Mouse (Mus musculus) spleen, postnatal 14 days (tissue): ENCODE measurements at regions not wholly inside any gene's neighbourhood (a gene's known extent, or its start where the extent isn't known, plus 50 kb on each side); places are given as distances from the start of the nearest gene placed in this dataset.

Experiments used
- DNase-seq, 2 experiments: peaks; one replicate each; pipeline ENCODE4 v3.0.0; 2021 to 2022; ENCODE audit warnings: low spot score in 2 of 2

DNA sequence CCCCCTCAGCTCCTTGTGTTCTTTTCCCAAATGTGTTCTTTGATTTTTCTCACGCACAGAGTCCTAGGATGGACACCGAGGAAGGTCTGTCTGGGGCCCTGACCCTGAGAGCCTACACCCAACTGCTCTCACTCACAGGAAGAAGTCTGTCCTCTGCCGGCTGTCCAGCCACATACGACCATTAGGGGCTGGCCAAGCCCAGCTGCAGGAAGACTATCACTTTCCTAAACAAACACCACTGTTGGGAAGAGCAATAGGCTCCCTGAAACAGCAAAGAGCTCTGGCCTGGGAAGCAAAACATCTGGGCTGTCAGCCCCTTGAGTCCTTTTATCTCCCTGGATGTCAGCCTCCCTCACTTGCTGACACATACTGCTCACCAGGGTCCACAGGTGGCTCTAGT is 224.8 kb upstream of the Far2 start:
- DNase-seq: no peak

DNA sequence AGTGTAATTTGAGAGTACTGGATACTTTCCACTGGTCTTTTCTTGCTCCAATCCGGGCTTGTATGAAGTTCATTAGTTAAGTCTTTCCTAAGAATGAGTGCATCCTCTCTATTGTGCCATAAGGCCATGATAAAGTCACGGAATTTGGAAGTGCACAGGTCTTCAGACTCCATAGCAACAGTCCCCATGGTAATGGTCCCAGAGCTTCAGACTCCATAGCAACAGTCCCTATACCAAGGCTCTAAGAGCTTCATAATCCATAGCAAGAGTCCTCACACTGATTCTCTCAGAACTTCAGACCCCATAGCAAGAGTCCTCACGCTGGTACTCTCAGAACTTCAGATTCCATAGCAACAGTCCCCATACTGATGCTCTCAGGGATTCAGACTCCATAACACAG is 214.5 kb upstream of the Far2 start:
- DNase-seq: no peak

GRCm38 (mm10) chr6:147833501-147833900 is 213.6 kb upstream of the Far2 start:
- no peak for DNase-seq

DNA sequence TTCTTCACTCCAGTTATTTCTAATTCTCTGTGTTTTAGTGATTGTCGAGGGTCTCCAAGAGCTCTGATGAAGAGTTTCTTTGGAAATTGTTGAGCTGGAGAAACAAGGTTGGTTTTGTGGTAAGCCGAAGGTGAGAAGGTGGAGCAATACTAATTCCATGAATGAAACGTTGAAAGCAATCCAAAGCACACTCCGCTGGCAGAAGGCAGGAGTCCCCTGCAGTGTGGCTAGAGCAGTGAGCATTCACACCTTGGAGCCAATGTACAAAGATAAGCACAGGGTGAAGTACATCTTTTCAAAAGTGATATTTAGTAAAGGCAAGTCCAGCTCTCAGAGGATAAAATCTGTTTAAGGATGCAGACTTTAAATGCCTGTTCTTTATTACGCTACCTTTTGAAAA is 208.2 kb upstream of the Far2 start:
- no peak for DNase-seq

- DNase-seq: no peak
Observed at GRCm38 (mm10) chr6:147849988-147850387, 197.1 kb upstream of the Far2 start.

GRCm38 (mm10) chr6:147861116-147861515 is 185.9 kb upstream of the Far2 start:
- DNase-seq: no peak

DNA sequence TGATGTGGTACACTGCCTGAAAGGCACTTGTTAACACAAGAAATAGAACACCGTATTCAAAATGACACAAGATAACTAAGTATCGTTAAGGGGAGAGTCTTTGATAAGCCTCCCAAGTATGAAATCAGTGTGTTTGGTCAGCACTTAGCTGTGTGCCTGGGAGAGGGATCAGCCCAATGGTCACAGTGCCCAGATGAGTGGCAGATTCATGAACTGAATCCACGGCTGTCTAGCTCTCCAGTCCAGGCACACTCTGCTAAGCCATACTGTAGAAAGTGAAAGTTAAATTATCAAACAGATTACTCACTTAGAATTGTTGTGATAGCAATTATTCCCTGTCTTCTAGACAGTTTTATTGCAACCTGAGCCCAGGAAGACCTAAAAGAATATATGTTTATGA is 176.0 kb upstream of the Far2 start:
- no peak for DNase-seq

- DNase-seq: no peak
Observed at GRCm38 (mm10) chr6:147873173-147873572, 173.9 kb upstream of the Far2 start.

GRCm38 (mm10) chr6:147878485-147878884 is 168.6 kb upstream of the Far2 start:
- no peak for DNase-seq

DNA sequence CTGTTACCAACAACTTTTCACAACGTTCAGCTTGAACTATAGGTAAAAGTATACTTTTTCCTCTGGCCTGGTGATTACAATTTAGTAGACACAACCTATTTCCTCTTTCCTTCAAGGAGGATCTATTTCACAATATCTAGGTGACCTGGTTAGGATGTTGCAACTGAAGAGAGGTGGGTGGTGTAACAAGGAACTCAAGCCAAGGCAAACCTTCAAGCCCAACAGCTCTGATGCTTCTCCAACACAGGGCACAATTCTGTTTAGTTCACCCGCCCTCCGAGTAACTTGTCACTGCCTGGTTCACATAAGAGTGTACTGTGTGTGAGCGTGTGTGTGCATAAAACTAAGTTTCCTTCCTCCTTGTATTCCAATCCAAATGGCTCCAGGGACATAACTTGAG is 161.2 kb upstream of the Far2 start:
- no peak for DNase-seq

DNA sequence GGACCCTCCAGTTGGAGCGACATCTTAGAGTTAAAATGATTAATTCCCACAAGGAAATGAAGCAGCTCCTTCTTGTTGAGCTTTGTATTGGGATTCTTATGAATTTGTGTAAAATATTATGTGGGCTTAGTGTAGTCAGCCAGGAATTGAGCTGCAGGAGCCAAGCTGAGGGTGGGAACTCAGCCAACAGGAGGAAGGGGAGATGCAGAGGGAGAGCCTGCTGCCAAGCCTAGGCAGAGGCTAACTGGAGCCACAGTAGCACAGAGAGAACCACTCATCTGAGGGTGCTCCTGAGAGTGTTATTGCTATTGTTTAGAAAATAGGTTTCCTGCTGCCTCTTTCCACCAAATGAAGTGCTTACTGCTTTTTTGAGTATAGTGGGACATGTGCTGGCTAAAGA is 127.4 kb upstream of the Far2 start:
- no peak for DNase-seq

GRCm38 (mm10) chr6:147921091-147921490 is 126.0 kb upstream of the Far2 start:
- no peak for DNase-seq

- no peak for DNase-seq
Observed at GRCm38 (mm10) chr6:147922506-147922905, 124.6 kb upstream of the Far2 start.

GRCm38 (mm10) chr6:147923246-147923645 is 123.8 kb upstream of the Far2 start:
- DNase-seq: no peak

DNA sequence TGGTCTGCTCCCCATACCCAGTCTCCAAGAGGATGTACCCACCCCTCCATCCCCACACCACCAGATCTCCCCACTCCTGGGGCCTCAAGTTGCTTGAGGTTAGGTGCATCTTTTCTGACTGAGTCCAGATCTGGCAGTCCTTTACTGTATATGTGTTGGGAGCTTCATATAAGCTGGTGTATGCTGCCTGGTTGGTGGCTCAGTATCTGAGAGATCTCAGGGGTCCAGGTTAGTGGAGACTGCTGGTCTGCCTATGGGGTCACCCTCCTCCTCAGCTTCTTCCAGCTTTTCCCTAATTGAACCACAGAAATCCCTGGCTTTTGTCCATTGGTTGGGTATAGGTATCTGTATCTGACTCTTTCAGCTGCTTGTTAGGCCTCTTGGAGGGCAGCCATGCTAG is 118.1 kb upstream of the Far2 start:
- DNase-seq: no peak

DNA sequence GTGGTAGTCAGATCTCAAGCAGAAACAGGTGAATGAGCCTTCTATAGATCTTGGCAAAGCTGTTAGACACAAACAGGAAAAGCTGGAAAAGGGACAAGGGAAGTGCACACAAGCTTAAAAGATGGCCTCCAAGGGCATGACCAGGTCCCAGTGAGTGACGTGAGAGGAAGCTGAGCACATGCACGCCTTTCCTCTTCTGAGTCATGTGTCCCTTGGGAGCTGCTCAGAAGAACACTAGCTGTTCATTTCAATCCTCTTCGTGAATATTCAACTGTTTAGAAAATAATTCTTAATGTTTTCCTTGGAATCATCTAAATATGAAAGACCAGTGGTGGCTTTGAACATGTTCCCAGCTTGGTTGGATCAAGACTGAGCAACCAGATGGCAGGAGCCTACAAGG is 103.0 kb upstream of the Far2 start:
- no peak for DNase-seq

DNA sequence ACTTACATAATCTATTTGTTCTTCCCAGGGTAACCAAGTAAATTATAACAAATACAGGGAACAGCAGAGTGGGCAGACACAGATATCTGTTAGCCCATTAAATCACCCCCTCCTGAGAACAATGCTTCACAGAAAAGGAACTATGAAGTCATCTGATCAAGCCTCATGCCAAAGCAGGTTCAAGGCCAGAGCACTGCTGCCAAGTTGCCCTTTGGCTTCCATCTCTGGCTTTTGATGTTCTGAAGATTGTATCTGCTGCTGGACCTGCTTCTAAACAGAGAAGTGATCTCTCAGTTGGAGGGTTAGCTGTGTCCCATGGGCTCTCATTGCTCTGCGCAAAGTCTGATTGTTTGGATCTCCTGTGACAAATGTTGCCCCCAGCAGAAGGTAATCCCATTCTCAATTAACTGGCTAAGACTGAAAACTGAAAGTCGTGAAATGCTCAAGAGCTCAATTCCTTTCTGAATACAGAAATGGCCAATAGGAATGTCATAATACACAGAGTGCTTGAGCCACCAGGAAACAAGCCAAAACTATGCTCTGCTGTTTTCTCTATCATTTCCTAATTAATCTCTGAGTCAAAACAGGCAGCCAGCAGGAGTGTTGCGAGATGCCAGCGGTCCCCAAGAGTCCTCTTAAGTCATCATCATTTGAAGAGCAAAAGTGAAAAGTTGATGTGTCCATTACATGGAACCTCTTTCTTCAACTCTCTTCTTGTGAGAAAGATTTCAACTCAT is 102.0 kb upstream of the Far2 start:
- no peak for DNase-seq

- DNase-seq: no peak
Observed at GRCm38 (mm10) chr6:147947997-147948396, 99.1 kb upstream of the Far2 start.

DNA sequence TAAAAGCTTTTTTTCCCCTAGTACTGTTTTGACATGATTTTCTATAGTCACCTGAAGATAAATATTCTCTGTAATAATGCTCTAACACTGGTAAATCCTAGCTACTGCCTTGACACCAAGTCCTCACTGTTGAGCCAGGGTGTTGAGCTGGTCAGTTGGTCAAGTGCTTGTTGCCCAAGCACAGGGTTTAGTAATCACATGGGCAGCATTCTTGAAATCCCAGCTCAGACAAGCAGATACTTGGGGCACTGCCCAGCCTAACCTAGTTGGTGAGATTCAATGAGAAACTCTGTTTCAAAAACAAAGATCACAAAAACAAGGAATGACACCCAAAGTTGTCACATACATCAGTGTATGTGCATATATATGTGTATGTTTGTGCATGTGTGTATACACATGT is 95.4 kb upstream of the Far2 start:
- no peak for DNase-seq

DNA sequence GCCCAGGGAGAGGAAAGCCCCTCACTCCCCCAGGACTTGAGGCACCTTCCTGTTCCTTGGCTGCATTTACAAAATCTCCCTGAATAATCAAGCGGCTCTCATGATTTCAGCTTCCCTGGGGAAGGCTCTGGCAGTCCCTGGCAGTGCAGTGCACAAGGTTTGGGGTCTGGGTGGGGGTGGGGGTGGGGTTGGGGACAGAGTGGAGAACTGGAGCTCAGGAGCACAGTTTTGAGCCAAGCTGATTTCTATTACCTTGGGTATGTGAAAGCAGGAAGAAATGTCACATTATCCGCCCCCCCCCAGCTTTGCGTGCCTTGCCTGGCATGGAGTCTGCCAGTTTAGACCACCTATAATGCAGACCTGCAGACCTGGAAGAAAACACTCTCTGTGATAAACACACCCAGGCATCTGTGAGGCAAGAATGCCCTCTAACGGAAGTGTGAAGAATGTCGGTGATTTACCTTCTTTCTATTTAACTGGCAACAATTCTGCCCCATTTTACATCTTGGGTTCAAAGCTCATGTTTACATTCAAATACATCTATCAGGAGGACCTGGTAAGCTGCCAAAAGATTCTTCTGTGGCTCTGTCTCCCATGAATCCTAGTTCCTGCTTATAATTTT is 93.9 kb upstream of the Far2 start:
- no peak for DNase-seq

DNA sequence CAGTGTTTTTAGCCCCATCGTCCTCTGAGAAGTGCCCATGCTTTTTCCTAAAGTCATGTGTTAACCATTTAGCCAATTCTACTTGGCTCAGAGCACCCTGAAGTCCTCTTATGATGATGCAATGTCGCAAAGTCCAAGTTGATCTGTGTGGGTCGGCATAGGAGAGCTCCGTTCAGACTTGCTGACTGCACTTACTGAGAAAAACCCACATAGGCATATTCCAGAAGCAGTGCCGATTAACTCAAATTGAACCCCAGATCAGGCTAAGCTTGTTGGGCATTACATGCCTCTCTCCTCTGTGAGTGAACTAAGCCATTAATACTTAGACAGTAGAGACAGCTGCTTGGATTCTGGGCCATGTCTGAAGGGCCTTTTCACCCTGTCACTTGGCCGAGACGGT is 93.3 kb upstream of the Far2 start:
- no peak for DNase-seq

DNA sequence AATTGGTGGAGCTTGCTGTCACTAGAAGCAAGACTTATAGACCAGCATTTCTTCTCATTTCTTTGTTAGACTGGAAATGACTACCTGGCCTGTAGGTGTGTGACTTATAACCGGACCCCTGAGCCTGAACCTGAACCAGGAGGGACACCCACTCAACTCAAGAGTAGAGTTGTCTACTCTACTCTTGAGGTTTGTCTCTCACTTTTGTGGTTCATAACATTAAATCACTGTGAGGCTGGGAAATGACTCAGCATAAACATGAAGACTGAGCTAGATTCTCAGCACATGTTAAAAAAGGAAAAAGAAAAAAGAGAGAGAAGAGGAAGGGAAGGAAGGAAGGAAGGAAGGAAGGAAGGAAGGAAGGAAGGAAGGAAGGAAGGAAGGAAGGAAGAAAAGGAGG is 92.8 kb upstream of the Far2 start:
- DNase-seq: no peak

GRCm38 (mm10) chr6:147954967-147955830 is 91.9 kb upstream of the Far2 start:
- no peak for DNase-seq
